ENCODE assay signal across 19 mouse cellular contexts in genomic region chr4:62505991-62506390, GRCm38 (mm10). TPM values are rescaled to one million over a fixed set of nuclear protein-coding genes. Genes with fewer than 3 reads are reported as not detected.
DNase-seq lines count a peak whose midpoint lies in the region; ATAC-seq and TF ChIP-seq lines count a peak whose summit lies in the region.
"Had no signal": no experiment of that assay in that cellular context is flagged by ENCODE, and none has a peak within 500 bp of the region (broad histone marks: within the 10 kb centered on the region; RNA-seq: fewer than 3 reads in every experiment).

No protein-coding gene starts in this region.

- no peaks in the 10 kb centered on the region for H3K79me2 ChIP-seq in heart, adult 2 months (replicated peaks; ENCODE audit: control insufficient read depth, insufficient read depth, low read length)

- H3K27ac ChIP-seq in heart, adult 2 months, result peak overlapping the region; percentile 21
- H3K27ac ChIP-seq in liver, embryonic 13.5 days, result peak overlapping the region; percentile 65
- H3K27ac ChIP-seq in liver, embryonic 11.5 days (ENCODE audit: low read depth, low read length), result no peak overlapping the region
- H3K27ac ChIP-seq in liver, embryonic 14.5 days, result peak overlapping the region; percentile 35
- no peak overlapping the region for H3K27ac ChIP-seq in midbrain, embryonic 16.5 days (ENCODE audit: low read length)
- H3K27ac ChIP-seq: embryonic facial prominence, embryonic 12.5 days; forebrain, embryonic 12.5 days; hindbrain, embryonic 12.5 days had no signal

- 55% methylated on average over 3 of the region's 3 CpGs for WGBS in heart, adult 2 months
- 67% methylated on average over 3 of the region's 3 CpGs for WGBS in liver, embryonic 13.5 days (ENCODE audit: insufficient replicate concordance)
- 88% methylated on average over 3 of the region's 3 CpGs for WGBS in liver, embryonic 11.5 days
- WGBS in liver, embryonic 14.5 days (ENCODE audit: insufficient replicate concordance), result 73% methylated on average over 3 of the region's 3 CpGs
- 93% methylated on average over 3 of the region's 3 CpGs for WGBS in midbrain, embryonic 16.5 days

- no peaks in the 10 kb centered on the region for H3K36me3 ChIP-seq in heart, adult 2 months (ENCODE audit: control insufficient read depth, insufficient read depth, low read length)
- H3K36me3 ChIP-seq in liver, embryonic 13.5 days, result peaks cover 46% of the 10 kb centered on the region
- H3K36me3 ChIP-seq in liver, embryonic 11.5 days (ENCODE audit: control insufficient read depth, insufficient read depth, low read length), result peaks cover 34% of the 10 kb centered on the region
- peaks cover 39% of the 10 kb centered on the region for H3K36me3 ChIP-seq in liver, embryonic 14.5 days (replicated peaks; ENCODE audit: control insufficient read depth, insufficient read depth, low read depth)
- H3K36me3 ChIP-seq in midbrain, embryonic 16.5 days (ENCODE audit: control insufficient read depth, insufficient read depth, low read length), result peaks cover 25% of the 10 kb centered on the region

- no peak overlapping the region for H3K9ac ChIP-seq in heart, adult 2 months (ENCODE audit: low read depth, low read length)
- no peak overlapping the region for H3K9ac ChIP-seq in liver, embryonic 13.5 days
- H3K9ac ChIP-seq in liver, embryonic 11.5 days (ENCODE audit: low read depth, low read length), result no peak overlapping the region
- no peak overlapping the region for H3K9ac ChIP-seq in liver, embryonic 14.5 days (replicated peaks)
- no peak overlapping the region for H3K9ac ChIP-seq in midbrain, embryonic 16.5 days (ENCODE audit: low read depth, low read length)
- H3K9ac ChIP-seq: embryonic facial prominence, embryonic 12.5 days; forebrain, embryonic 12.5 days; heart, embryonic 12.5 days; hindbrain, embryonic 12.5 days had no signal

- ATAC-seq in liver, embryonic 13.5 days (ENCODE audit: low read depth), result no peak
- ATAC-seq in liver, embryonic 11.5 days (replicated peaks; ENCODE audit: low FRiP score), result no peak
- peak; percentile 16 for ATAC-seq in liver, embryonic 14.5 days (ENCODE audit: insufficient read depth)
- ATAC-seq in midbrain, embryonic 16.5 days, result no peak
- ATAC-seq: forebrain, embryonic 16.5 days; hindbrain, embryonic 16.5 days; Patski had no signal

- no peak for TF ChIP-seq CTCF in heart, adult 2 months (IDR thresholded peaks at IDR 0.05)
- no peak for TF ChIP-seq CTCF in liver, embryonic 14.5 days (IDR thresholded peaks at IDR 0.05; ENCODE audit: low read depth)

- TF ChIP-seq EP300 in heart, adult 2 months (IDR thresholded peaks at IDR 0.05; ENCODE audit: insufficient read depth, low read depth, low read length), result no peak
- TF ChIP-seq EP300 in liver, embryonic 14.5 days (IDR thresholded peaks at IDR 0.05; ENCODE audit: low read depth), result no peak

- DNase-seq in heart, adult 2 months, result no peak
- DNase-seq in heart, postnatal 14 days, result no peak
- no peak for DNase-seq in liver, embryonic 13.5 days
- no peak for DNase-seq in liver, embryonic 11.5 days (ENCODE audit: low spot score)
- DNase-seq in liver, embryonic 14.5 days (ENCODE audit: low read depth in 3 of 3, low spot score in 3 of 3), result no peak
- no peak for DNase-seq in left cerebral cortex, adult 9 months (ENCODE audit: low spot score in 2 of 2)
- DNase-seq: cerebellum, adult 8-10 months; cerebellum, postnatal 25 days; gastrocnemius, postnatal 10 days; heart, postnatal 4 days had no signal

- no peak overlapping the region for H3K4me3 ChIP-seq in heart, adult 2 months
- H3K4me3 ChIP-seq in liver, embryonic 13.5 days (replicated peaks), result no peak overlapping the region
- H3K4me3 ChIP-seq in liver, embryonic 11.5 days (ENCODE audit: low read depth, low read length), result no peak overlapping the region
- H3K4me3 ChIP-seq in liver, embryonic 14.5 days (ENCODE audit: insufficient read depth in 1 of 2, low read depth in 2 of 2, low read length in 2 of 2), result no peak overlapping the region
- no peak overlapping the region for H3K4me3 ChIP-seq in midbrain, embryonic 16.5 days (ENCODE audit: low read depth, low read length)
- H3K4me3 ChIP-seq: embryonic facial prominence, embryonic 12.5 days; forebrain, embryonic 12.5 days; heart, embryonic 12.5 days; hindbrain, embryonic 12.5 days had no signal

- no peaks in the 10 kb centered on the region for H3K9me3 ChIP-seq in liver, embryonic 13.5 days (replicated peaks)
- no peaks in the 10 kb centered on the region for H3K9me3 ChIP-seq in liver, embryonic 11.5 days (ENCODE audit: control insufficient read depth, low read length)
- H3K9me3 ChIP-seq in liver, embryonic 14.5 days (ENCODE audit: control insufficient read depth, low read length), result no peaks in the 10 kb centered on the region
- no peaks in the 10 kb centered on the region for H3K9me3 ChIP-seq in midbrain, embryonic 16.5 days (replicated peaks; ENCODE audit: control insufficient read depth, low read length, poor library complexity, severe bottlenecking)
- H3K9me3 ChIP-seq: embryonic facial prominence, embryonic 12.5 days; forebrain, embryonic 12.5 days; heart, embryonic 12.5 days; hindbrain, embryonic 12.5 days had no signal

- no peak for TF ChIP-seq POLR2A in heart, adult 2 months (IDR thresholded peaks at IDR 0.05; ENCODE audit: insufficient read depth, low read depth, low read length)

- H3K4me2 ChIP-seq in liver, embryonic 13.5 days, result no peak overlapping the region
- H3K4me2 ChIP-seq in liver, embryonic 11.5 days, result no peak overlapping the region
- H3K4me2 ChIP-seq in liver, embryonic 14.5 days (ENCODE audit: low read depth), result no peak overlapping the region
- no peak overlapping the region for H3K4me2 ChIP-seq in midbrain, embryonic 16.5 days (ENCODE audit: low read length)
- H3K4me2 ChIP-seq: embryonic facial prominence, embryonic 12.5 days; forebrain, embryonic 12.5 days; heart, embryonic 12.5 days; hindbrain, embryonic 12.5 days had no signal

- peaks cover 4% of the 10 kb centered on the region; the same call in 1 of the 2 replicates for H3K4me1 ChIP-seq in heart, adult 2 months (ENCODE audit: control insufficient read depth, insufficient read depth, low read length)
- peaks cover 84% of the 10 kb centered on the region for H3K4me1 ChIP-seq in liver, embryonic 13.5 days (replicated peaks)
- peaks cover 9% of the 10 kb centered on the region for H3K4me1 ChIP-seq in liver, embryonic 11.5 days (replicated peaks; ENCODE audit: control insufficient read depth, insufficient read depth, low read length)
- peaks cover 2 to 25% of the 10 kb centered on the region in 2 experiments; a peak in 3 of 4 replicates for H3K4me1 ChIP-seq in liver, embryonic 14.5 days (replicated peaks; ENCODE audit: control insufficient read depth in 2 of 2, insufficient read depth in 2 of 2, low read length in 1 of 2)
- peaks cover 3% of the 10 kb centered on the region; the same call in 1 of the 2 replicates for H3K4me1 ChIP-seq in midbrain, embryonic 16.5 days (ENCODE audit: control insufficient read depth, insufficient read depth, low read length)

- intact Hi-C loops in heart, adult 2 months (cut with DNase I), result loop anchor here (5.0 kb wide), 3 partner anchors 49 to 164 kb away; no protein-coding TSS in a partner anchor
- intact Hi-C loops in heart, postnatal 14 days (cut with DNase I), result loop anchor here (5.0 kb wide), 2 partner anchors 49 to 159 kb away; no protein-coding TSS in a partner anchor

- no peaks in the 10 kb centered on the region for H3K27me3 ChIP-seq in heart, adult 2 months (ENCODE audit: control insufficient read depth, insufficient read depth, low read length)
- H3K27me3 ChIP-seq in liver, embryonic 13.5 days, result no peaks in the 10 kb centered on the region
- H3K27me3 ChIP-seq in liver, embryonic 11.5 days (replicated peaks; ENCODE audit: control insufficient read depth, insufficient read depth, low read length), result no peaks in the 10 kb centered on the region
- no peaks in the 10 kb centered on the region for H3K27me3 ChIP-seq in liver, embryonic 14.5 days (ENCODE audit: control insufficient read depth, insufficient read depth, low read length)
- H3K27me3 ChIP-seq in midbrain, embryonic 16.5 days (ENCODE audit: control insufficient read depth, insufficient read depth, low read depth, low read length), result no peaks in the 10 kb centered on the region
- H3K27me3 ChIP-seq: embryonic facial prominence, embryonic 12.5 days; forebrain, embryonic 12.5 days; heart, embryonic 12.5 days; Patski had no signal

RNA-seq across cellular contexts. Expression of gene Hdhd3, which starts 2.7 kb away (rescaled TPM):
- total RNA-seq in heart, adult 2 months (2021), result 1 to 10 TPM; 3.9 to 4.0 TPM
- 9.0 and 11.2 TPM in 2 replicates for polyA plus RNA-seq in heart, adult 2 months (2012; rRNA removed)
- 1 to 10 TPM; 5.0 to 5.4 TPM for total RNA-seq in heart, postnatal 14 days (2021)
- polyA plus RNA-seq in liver, embryonic 13.5 days (2015; fragmentation: Nextera tagmentation; extraction: Ambion mirVana), result 6.3 and 7.1 TPM in 2 replicates
- 10.1 and 10.9 TPM in 2 replicates for polyA plus RNA-seq in liver, embryonic 11.5 days (2014; fragmentation: Nextera tagmentation; extraction: Ambion mirVana)
- 3.6 and 4.2 TPM in 2 replicates for polyA plus RNA-seq in liver, embryonic 14.5 days (2012; rRNA removed)
- 6.4 and 9.1 TPM in 2 replicates for polyA plus RNA-seq in liver, embryonic 14.5 days (2014; fragmentation: Nextera tagmentation; extraction: Ambion mirVana)
- 12.7 and 13.8 TPM in 2 replicates for polyA plus RNA-seq in midbrain, embryonic 16.5 days (2015; fragmentation: Nextera tagmentation; extraction: Ambion mirVana)

RNA-seq across cellular contexts. Expression of gene Alad, which starts 13.7 kb away (rescaled TPM):
- total RNA-seq in heart, adult 2 months (2021), result 10 to 100 TPM; 65.6 to 70.8 TPM
- 123 and 126 TPM in 2 replicates for polyA plus RNA-seq in heart, adult 2 months (2012; rRNA removed)
- 10 to 100 TPM; 46.5 to 47.9 TPM for total RNA-seq in heart, postnatal 14 days (2021)
- polyA plus RNA-seq in liver, embryonic 13.5 days (2015; fragmentation: Nextera tagmentation; extraction: Ambion mirVana), result 616 and 657 TPM in 2 replicates
- polyA plus RNA-seq in liver, embryonic 11.5 days (2014; fragmentation: Nextera tagmentation; extraction: Ambion mirVana), result 468 and 489 TPM in 2 replicates
- polyA plus RNA-seq in liver, embryonic 14.5 days (2012; rRNA removed), result 296 and 338 TPM in 2 replicates
- 629 and 675 TPM in 2 replicates for polyA plus RNA-seq in liver, embryonic 14.5 days (2014; fragmentation: Nextera tagmentation; extraction: Ambion mirVana)
- polyA plus RNA-seq in midbrain, embryonic 16.5 days (2015; fragmentation: Nextera tagmentation; extraction: Ambion mirVana), result 70.6 and 76.7 TPM in 2 replicates

RNA-seq across cellular contexts. Expression of gene Pole3, which starts 18.9 kb away (rescaled TPM):
- 10 to 100 TPM; 16.1 to 19.1 TPM for total RNA-seq in heart, adult 2 months (2021)
- 10.5 and 18.0 TPM in 2 replicates for polyA plus RNA-seq in heart, adult 2 months (2012; rRNA removed)
- 10 to 100 TPM; 18.6 to 19.1 TPM for total RNA-seq in heart, postnatal 14 days (2021)
- 77.3 and 81.0 TPM in 2 replicates for polyA plus RNA-seq in liver, embryonic 13.5 days (2015; fragmentation: Nextera tagmentation; extraction: Ambion mirVana)
- polyA plus RNA-seq in liver, embryonic 11.5 days (2014; fragmentation: Nextera tagmentation; extraction: Ambion mirVana), result 102 and 106 TPM in 2 replicates
- 24.3 and 37.4 TPM in 2 replicates for polyA plus RNA-seq in liver, embryonic 14.5 days (2012; rRNA removed)
- 54.7 and 59.8 TPM in 2 replicates for polyA plus RNA-seq in liver, embryonic 14.5 days (2014; fragmentation: Nextera tagmentation; extraction: Ambion mirVana)
- polyA plus RNA-seq in midbrain, embryonic 16.5 days (2015; fragmentation: Nextera tagmentation; extraction: Ambion mirVana), result 57.9 and 64.7 TPM in 2 replicates

RNA-seq across cellular contexts. Expression of gene 4933430I17Rik, which starts 19.2 kb away (rescaled TPM):
- not detected for total RNA-seq in heart, adult 2 months (2021)
- polyA plus RNA-seq in heart, adult 2 months (2012; rRNA removed), result not detected in 2 replicates
- under 1 TPM in 1 of 2 experiments, not detected in 1; 0.19 TPM for total RNA-seq in heart, postnatal 14 days (2021)
- polyA plus RNA-seq in liver, embryonic 13.5 days (2015; fragmentation: Nextera tagmentation; extraction: Ambion mirVana), result 0.14 and 0.23 TPM in 2 replicates
- 0.36 and 0.49 TPM in 2 replicates for polyA plus RNA-seq in liver, embryonic 11.5 days (2014; fragmentation: Nextera tagmentation; extraction: Ambion mirVana)
- polyA plus RNA-seq in liver, embryonic 14.5 days (2012; rRNA removed), result 0.10 and 0.12 TPM in 2 replicates
- polyA plus RNA-seq in liver, embryonic 14.5 days (2014; fragmentation: Nextera tagmentation; extraction: Ambion mirVana), result 0.08 and 0.20 TPM in 2 replicates
- polyA plus RNA-seq in midbrain, embryonic 16.5 days (2015; fragmentation: Nextera tagmentation; extraction: Ambion mirVana), result 0.49 and 0.91 TPM in 2 replicates
- polyA plus RNA-seq: CD4-positive, CD25-positive, alpha-beta regulatory T cell, adult 4 months had no signal

RNA-seq across cellular contexts. Expression of gene Bspry, which starts 26.1 kb away (rescaled TPM):
- under 1 TPM; 0.09 to 0.13 TPM for total RNA-seq in heart, adult 2 months (2021)
- polyA plus RNA-seq in heart, adult 2 months (2012; rRNA removed), result 0.41 and 1.2 TPM in 2 replicates
- under 1 TPM in 1 of 2 experiments, not detected in 1; 0.12 TPM for total RNA-seq in heart, postnatal 14 days (2021)
- polyA plus RNA-seq in liver, embryonic 13.5 days (2015; fragmentation: Nextera tagmentation; extraction: Ambion mirVana), result 0.20 and 0.34 TPM in 2 replicates
- 0.48 and 0.99 TPM in 2 replicates for polyA plus RNA-seq in liver, embryonic 11.5 days (2014; fragmentation: Nextera tagmentation; extraction: Ambion mirVana)
- 0.19 and 0.25 TPM in 2 replicates for polyA plus RNA-seq in liver, embryonic 14.5 days (2012; rRNA removed)
- polyA plus RNA-seq in liver, embryonic 14.5 days (2014; fragmentation: Nextera tagmentation; extraction: Ambion mirVana), result 0.17 and 0.23 TPM in 2 replicates
- 0.85 and 1.1 TPM in 2 replicates for polyA plus RNA-seq in midbrain, embryonic 16.5 days (2015; fragmentation: Nextera tagmentation; extraction: Ambion mirVana)
- total RNA-seq: heart, postnatal 4 days had no signal

Comparison
In these comparisons a context has a peak if more than half of its experiments do, and no peak if none do; other contexts are left out.
1. H3K27ac ChIP-seq: peak in heart, adult 2 months (single experiment), liver, embryonic 13.5 days (single experiment) and liver, embryonic 14.5 days (single experiment); none in liver, embryonic 11.5 days (single experiment) and midbrain, embryonic 16.5 days (single experiment).